Mouse (Mus musculus) small intestine, adult 2 months (tissue): Measurements from ENCODE around the gene Ccn6. TPM values are rescaled to one million over a fixed set of nuclear protein-coding genes. Genes with fewer than 3 reads are reported as not detected.

Source experiments
- H3K27ac ChIP-seq: fragments of 200-500 bp; 2 replicates; pipeline ENCODE4 v1.5.1; 2012; ENCODE audit warnings: low read depth, low read length, control low read depth, inconsistent platforms; ENCODE audit not compliant: insufficient read depth
- H3K27me3 ChIP-seq: fragments of 200-500 bp; 2 replicates; pipeline ENCODE4 v1.6.1; 2012; ENCODE audit warnings: mild to moderate bottlenecking, moderate library complexity, low read length, inconsistent platforms; ENCODE audit not compliant: control insufficient read depth, insufficient read depth
- H3K36me3 ChIP-seq: fragments of 200-500 bp; 2 replicates; pipeline ENCODE4 v1.6.1; 2012; ENCODE audit warnings: mild to moderate bottlenecking, low read length, control low read depth, inconsistent platforms; ENCODE audit not compliant: control insufficient read depth, insufficient read depth
- H3K4me1 ChIP-seq: fragments of 200-500 bp; 2 replicates; pipeline ENCODE4 v1.6.1; 2012; ENCODE audit warnings: low read length, inconsistent platforms, mixed read lengths; ENCODE audit not compliant: control insufficient read depth, insufficient read depth, insufficient read length
- H3K4me3 ChIP-seq: fragments of 200-500 bp; 2 replicates; pipeline ENCODE4 v1.5.1; 2012; ENCODE audit warnings: low read depth, mild to moderate bottlenecking, control low read depth, inconsistent platforms, low read length, moderate library complexity
- CTCF ChIP-seq: fragments of 200-500 bp; IDR thresholded peaks from 2 replicates; pipeline ENCODE4 v1.5.1; 2012; ENCODE audit warnings: low read depth, mild to moderate bottlenecking, control low read depth, inconsistent platforms, low read length, moderate library complexity, mixed read lengths; ENCODE audit not compliant: insufficient replicate concordance, insufficient read length; ENCODE audit errors: extremely low read depth
- POLR2A ChIP-seq: fragments of 200-500 bp; IDR thresholded peaks from 2 replicates; pipeline ENCODE4 v1.6.1; 2012; ENCODE audit warnings: low read depth, mild to moderate bottlenecking, control low read depth, inconsistent platforms, low read length, moderate library complexity
- WGBS: fragments of 180-500 bp; shearing (Covaris S2); methylation state at CpG from one replicate; pipeline ENCODE4 v1.1.7; 2018; 5-methylcytosine and 5-hydroxymethylcytosine counted together
- polyA plus RNA-seq: library from polyadenylated mRNA; depleted of rRNA; stranded (reverse); fragments of >200 nt; gene quantifications from 2 replicates; pipeline ENCODE4 v1.2.3, GENCODE M21; 2012

Gene Ccn6
- polyA plus RNA-seq, 1 experiment, result 0.08 TPM

DNA sequence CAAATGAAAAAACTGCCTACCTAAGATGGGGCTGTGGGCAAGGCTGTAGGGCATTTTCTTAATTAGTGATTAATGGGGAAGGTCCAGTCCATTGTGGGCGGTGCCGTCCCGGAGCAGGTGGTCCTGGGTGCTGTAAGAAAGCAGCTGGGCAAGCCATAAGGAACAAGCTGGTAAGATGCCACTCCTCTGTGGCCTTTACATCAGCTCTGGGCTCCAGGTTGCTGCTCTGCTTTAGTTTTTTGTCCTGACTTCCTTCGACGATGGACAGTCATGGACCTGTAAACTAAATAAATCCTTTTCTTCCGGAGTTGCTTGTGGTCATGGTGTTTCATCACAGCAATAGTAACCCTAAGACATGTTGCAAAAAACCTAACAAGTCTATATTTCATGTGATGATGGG is 7.1 kb upstream of the Ccn6 start:
- no peaks in the 10 kb centered on the region for H3K36me3 ChIP-seq
- H3K27ac ChIP-seq, result no peak overlapping the region
- WGBS, result 8% methylated on average over 6 of the region's 6 CpGs
- peaks cover 6% of the 10 kb centered on the region; the same call in 1 of the 2 replicates for H3K4me1 ChIP-seq
- no peak overlapping the region for H3K4me3 ChIP-seq
- no peaks in the 10 kb centered on the region for H3K27me3 ChIP-seq
- TF ChIP-seq CTCF, result no peak
- TF ChIP-seq POLR2A, result no peak

DNA sequence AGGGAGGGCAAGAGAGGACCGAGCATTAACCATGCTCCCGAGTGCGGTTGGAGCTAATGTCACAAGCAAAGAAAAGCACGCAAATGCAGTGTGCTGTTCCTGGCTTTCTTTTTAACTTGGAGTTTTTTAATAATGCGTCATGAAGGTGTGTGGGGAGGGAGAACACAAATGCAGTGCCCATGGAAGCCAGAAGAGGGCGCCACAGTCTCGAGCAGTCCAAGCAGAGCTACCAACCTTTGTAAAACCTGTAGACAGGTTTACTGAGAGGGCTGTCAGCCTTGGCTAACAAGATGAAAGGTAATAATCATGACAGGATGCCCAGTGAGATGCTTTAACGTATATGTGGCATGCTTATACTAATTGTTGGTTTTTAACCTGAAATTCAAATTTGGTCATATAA is 6.6 kb upstream of the Ccn6 start:
- no peak overlapping the region for H3K4me3 ChIP-seq
- WGBS, result 33% methylated on average over 8 of the region's 8 CpGs
- H3K36me3 ChIP-seq, result no peaks in the 10 kb centered on the region

DNA sequence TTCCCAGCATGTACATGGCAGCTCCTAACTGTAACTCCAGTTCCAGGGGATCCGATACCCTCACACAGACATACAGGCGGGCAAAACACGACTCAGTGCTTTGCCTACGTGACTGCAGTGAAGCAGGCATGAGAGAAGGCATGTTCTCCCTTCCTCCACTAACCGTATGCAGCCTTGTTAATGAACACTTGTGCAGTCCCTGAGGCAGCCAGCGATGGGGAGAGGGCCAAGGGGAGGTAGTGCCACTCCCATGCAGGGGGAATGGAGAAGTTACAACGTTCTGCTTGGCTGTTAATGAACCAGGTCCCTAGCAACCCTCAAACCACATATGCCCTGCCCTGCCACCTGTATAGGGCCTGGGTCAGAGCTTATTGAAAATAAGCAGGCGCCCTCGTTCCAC is 6.0 kb upstream of the Ccn6 start:
- Histone ChIP-seq H3K27ac (no peak overlapping the region), H3K4me1 (peaks cover 6% of the 10 kb centered on the region; the same call in 1 of the 2 replicates), H3K27me3 (no peaks in the 10 kb centered on the region), H3K4me3 (no peak overlapping the region), H3K36me3 (no peaks in the 10 kb centered on the region)
- WGBS, result 75% methylated on average over 9 of the region's 9 CpGs
- TF ChIP-seq CTCF, result no peak
- no peak for TF ChIP-seq POLR2A

More for the DNA sequence above, 6.6 kb upstream of the Ccn6 start:
- Histone ChIP-seq H3K27ac (no peak overlapping the region), H3K4me1 (peaks cover 6% of the 10 kb centered on the region; the same call in 1 of the 2 replicates), H3K27me3 (no peaks in the 10 kb centered on the region)
- TF ChIP-seq CTCF (peak; percentile 88; the same call in 1 of the 2 replicates), POLR2A (no peak)

DNA sequence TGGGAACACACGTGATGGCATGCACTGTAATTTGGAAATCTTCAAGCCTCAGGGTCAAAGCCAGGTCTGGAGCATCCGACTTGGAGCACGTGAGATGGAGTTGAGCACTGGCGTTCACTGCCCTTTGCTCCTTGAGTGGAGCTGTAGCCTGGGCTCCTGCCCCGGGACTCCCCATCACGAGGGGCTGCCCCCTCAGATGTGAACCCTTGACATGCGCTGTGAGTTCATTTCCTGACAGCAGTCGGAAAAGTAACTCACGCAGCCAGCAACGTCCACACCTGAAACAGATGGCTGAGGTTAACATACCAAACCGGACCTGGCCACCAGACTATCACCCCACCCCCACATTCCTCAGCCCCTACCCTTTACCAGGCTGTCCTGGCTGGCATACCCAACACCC is 4.0 kb upstream of the Ccn6 start:
- no peaks in the 10 kb centered on the region for H3K36me3 ChIP-seq
- no peaks in the 10 kb centered on the region for H3K27me3 ChIP-seq
- no peak overlapping the region for H3K27ac ChIP-seq
- no peak overlapping the region for H3K4me3 ChIP-seq
- peaks cover 3% of the 10 kb centered on the region; the same call in 1 of the 2 replicates for H3K4me1 ChIP-seq
- TF ChIP-seq POLR2A (no peak), CTCF (no peak)
- WGBS, result 85% methylated on average over 11 of the region's 11 CpGs

DNA sequence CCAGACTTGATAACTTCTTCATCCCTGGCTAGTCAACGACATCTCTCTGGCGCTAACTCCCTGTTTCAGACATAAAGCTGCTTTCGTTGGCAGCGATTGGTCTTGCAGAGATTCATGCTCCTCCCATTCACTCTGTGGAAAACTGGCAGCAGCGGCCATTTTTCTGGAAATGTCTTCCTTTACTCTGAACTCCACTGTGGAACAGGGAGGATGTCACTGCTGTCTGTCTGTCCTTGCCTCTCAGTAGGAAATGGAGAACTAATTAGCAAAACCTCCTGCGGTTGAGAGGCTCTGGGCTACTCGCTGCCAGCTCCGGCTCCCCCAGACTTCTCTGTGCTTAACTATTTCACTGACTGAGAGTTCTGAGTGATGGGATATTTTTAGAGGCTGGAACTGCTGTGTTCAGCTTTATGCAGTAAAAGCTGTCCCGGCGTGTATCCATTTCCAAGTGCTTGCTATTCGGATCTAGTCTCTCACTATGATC is 2.1 kb upstream of the Ccn6 start:
- TF ChIP-seq CTCF (no peak), POLR2A (no peak)
- H3K36me3 ChIP-seq, result no peaks in the 10 kb centered on the region
- peaks cover 3% of the 10 kb centered on the region; the same call in 1 of the 2 replicates for H3K4me1 ChIP-seq
- H3K27me3 ChIP-seq, result no peaks in the 10 kb centered on the region
- H3K27ac ChIP-seq, result no peak overlapping the region
- WGBS, result 30% methylated on average over 11 of the region's 11 CpGs
- peak overlapping the region; percentile 17; the same call in 1 of the 2 replicates for H3K4me3 ChIP-seq

DNA sequence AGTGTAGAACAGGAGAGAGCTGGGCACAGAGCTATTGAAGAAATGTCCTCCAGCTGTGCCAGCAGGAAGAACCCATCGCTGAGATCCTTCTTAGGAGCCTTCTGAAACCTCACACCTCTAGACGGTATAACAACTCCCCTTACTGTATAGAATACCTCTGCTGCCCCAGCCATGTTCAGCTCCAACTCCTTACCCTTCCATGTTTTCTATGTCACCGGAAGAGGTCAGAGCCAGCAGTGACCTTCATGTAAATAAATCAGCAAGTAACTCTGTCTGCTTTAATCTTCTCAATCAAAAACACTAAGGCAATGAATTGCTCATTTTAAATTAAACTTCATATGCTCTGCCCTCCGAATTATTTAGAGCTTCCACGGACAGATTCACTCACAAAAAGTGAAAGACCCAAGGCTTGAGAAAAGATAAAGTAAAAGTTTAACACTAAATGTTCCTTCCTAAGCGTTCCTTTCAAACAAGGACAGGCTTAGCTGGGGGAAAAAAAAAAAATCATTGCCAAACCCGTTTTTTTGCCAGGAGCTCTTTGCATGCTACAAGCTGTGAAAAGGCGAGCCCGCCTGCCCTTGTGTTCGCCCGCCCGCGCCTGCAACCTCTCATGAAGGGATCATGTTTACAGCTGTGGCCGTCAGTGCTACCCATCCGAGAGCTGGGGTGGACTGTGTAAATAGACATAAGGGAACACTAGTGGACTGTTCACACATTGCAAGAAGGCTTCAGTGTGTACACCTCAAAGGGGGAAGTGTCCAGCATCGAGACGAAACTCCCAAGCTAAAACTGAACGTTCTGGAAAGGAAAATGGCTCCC is 719 bp downstream of the Ccn6 start:
- H3K36me3 ChIP-seq, result no peaks in the 10 kb centered on the region
- H3K4me3 ChIP-seq, result no peak overlapping the region
- no peak for TF ChIP-seq POLR2A
- TF ChIP-seq CTCF, result no peak
- H3K4me1 ChIP-seq, result peaks cover 3% of the 10 kb centered on the region; the same call in 1 of the 2 replicates
- no peaks in the 10 kb centered on the region for H3K27me3 ChIP-seq
- WGBS, result 38% methylated on average over 18 of the region's 18 CpGs
- H3K27ac ChIP-seq, result no peak overlapping the region

DNA sequence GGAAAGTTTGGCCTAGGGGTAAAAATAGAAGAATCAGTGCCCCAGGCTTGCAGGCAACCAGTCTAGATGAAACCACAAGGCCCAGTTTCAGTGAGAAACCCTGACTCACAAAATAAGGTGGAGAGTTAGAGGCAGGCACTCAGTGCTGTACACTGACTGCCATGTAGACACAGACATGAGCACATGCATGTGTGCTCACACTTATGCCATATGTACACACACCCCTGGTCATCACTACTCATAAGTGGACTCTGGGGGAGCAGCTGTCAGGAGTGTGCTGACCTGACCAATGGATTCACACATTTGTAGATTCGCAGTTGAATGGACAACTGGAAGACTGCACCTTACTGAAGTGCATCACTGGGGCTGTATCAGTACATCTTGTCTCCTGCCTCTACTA is 2.2 kb downstream of the Ccn6 start:
- H3K4me1 ChIP-seq, result peaks cover 1% of the 10 kb centered on the region; the same call in 1 of the 2 replicates
- H3K36me3 ChIP-seq, result no peaks in the 10 kb centered on the region
- no peak overlapping the region for H3K27ac ChIP-seq
- no peak overlapping the region for H3K4me3 ChIP-seq
- 95% methylated on average over 1 of the region's 1 CpGs for WGBS
- TF ChIP-seq CTCF (no peak), POLR2A (no peak)
- no peaks in the 10 kb centered on the region for H3K27me3 ChIP-seq
